Mouse (Mus musculus): ENCODE data around the gene Usp53.

The Usp53 gene

GRCm38 (mm10) chr3:122920572-122921435 is 63.5 kb downstream of the Usp53 start:
- no peak for TF ChIP-seq GATA4 (IDR thresholded peaks at IDR 0.05; ENCODE audit: insufficient replicate concordance, low read length)

DNA sequence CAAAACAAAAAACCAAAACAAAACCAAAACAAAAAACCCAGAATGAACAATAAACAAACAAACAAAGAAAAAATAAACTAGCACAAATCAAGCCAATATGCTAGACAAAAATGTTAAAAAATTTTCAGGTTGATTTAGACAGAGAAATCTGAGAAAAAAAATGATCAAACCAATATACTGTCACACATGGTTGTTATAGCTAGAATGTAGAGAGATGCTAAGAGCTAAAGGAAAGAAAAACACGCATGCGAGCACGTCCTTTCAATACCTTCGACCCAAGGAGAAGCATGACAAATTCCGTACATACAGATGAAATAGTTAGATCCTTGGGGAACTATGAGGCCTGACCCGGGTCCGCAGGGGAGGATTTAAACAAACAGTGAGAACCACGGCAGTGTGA is 65.0 kb downstream of the Usp53 start, which contains the start of gene Gm10959:
Gm10959 (minus strand) TSS at position 101 of the 400 bp plus-strand sequence.
- no peak for TF ChIP-seq GATA4 (IDR thresholded peaks at IDR 0.05; ENCODE audit: insufficient replicate concordance, low read length)

DNA sequence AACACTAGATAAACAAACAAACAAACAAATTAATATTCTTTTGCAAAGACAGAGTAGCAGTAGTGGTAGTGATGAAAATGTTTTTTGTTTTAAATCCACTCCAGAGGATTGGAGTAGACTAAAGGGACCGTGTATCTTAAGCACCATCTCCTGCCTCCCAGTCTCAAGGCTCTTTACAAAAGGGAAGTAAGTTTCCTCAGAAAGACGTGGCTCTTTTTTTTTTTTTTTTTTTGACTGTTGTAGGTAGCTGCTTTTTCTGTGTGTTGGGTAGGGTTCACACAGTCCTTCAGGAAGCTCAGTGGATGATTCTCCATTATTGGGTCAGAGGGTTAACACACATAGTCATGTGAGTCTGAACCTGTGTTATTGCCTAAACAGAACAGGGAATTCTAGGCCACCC is 65.6 kb downstream of the Usp53 start:
- TF ChIP-seq GATA4 (IDR thresholded peaks at IDR 0.05; ENCODE audit: insufficient replicate concordance, low read length): no peak

DNA sequence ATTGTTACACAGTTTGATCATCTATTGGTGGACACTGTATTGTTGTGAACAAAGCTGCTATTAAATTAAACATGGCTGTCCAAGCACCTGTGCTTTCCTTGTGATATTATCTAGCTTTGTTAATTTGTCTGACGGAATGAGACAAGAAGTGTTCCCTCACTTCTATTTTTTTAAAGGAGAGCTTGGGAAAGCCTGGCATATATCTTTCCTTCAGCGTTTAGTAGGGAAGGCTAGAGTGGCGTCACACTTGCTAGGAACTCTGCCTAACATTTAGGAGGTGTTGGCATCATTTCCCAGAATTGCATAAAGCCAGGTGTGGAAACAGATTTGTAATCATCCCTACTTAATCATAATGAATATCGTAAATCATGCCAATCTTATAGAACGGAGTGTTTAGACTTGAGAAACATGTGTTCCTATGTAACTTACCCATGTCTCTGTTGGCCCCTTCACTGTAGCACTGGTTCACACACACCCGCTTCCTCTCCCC is 68.1 kb downstream of the Usp53 start:
- TF ChIP-seq GATA4 (IDR thresholded peaks at IDR 0.05; ENCODE audit: insufficient replicate concordance, low read length): no peak

DNA sequence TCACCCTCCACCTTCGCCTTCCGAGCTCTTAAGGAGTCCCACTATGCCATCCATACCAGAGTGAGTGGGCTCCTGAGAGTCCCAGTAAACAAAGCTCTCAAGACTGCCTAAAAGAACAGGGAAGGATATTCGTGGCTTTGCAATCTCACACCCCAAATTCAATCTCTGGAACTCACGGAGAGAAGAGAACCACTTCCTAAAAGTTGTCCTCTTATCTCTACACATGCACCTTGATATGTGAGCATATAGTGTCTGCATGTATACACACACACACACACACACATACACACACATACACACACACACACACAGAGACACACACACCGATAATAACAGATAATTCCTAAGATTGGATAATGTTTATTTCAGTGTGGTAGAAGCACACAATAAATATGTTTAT is 68.8 kb downstream of the Usp53 start:
- TF ChIP-seq GATA4 (IDR thresholded peaks at IDR 0.05; ENCODE audit: insufficient replicate concordance, low read length): no peak

- no peak for TF ChIP-seq GATA4 (IDR thresholded peaks at IDR 0.05; ENCODE audit: insufficient replicate concordance, low read length)
Observed at GRCm38 (mm10) chr3:122907841-122908240, 76.5 kb downstream of the Usp53 start.

GRCm38 (mm10) chr3:122903746-122904433 is 80.4 kb downstream of the Usp53 start:
- TF ChIP-seq GATA4 (IDR thresholded peaks at IDR 0.05; ENCODE audit: insufficient replicate concordance, low read length): no peak

- no peak for TF ChIP-seq GATA4 (IDR thresholded peaks at IDR 0.05; ENCODE audit: insufficient replicate concordance, low read length)
Observed at GRCm38 (mm10) chr3:122898254-122898653, 86.1 kb downstream of the Usp53 start.

DNA sequence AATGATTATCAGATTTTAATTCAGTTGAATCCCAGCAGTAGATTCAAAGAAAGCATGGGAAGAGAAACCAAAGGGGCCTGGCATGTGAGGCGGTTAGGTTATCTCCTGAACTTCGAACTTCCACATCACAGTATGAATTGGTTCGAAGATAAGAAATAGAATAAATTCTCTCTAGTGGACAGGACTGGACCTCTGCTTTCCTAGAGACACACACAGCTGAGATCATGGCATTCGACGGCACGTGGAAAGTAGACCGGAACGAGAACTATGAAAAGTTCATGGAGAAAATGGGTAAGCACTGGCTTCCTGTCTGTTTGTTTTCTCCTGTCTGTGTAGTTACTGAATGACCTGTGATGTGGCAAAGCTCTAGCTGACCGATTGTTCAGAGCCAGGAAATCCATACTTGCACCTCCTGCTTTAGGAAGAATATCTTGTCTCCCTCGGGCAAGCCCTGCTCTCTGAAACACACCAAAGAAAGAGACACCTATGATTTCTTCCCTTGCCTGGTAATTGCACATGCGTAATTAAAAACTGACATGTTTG is 89.0 kb downstream of the Usp53 start:
- peak; percentile 87; the same call in 1 of the 2 replicates for TF ChIP-seq GATA4 (IDR thresholded peaks at IDR 0.05; ENCODE audit: insufficient replicate concordance, low read length)

DNA sequence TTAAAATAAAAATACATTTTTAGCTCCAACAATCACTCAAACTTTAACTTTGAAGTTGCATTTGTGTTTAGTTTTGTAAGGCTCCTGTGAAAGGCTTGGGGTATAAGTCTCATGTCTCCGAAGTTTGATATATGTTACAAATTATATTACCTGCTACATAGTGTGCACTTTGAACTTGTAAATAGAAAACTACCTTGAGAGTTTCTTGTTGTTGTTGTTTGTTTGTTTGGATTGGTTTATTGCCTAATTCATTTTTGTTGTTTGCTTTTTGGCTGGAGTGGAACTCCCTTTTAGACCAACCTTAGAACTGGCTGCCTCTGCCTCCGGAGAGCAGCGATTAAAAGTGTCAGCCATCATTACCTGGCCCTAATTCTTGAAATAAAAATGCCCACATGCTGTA is 89.5 kb downstream of the Usp53 start, which contains the start of gene Fabp2:
Fabp2 (plus strand) TSS at position 301 of the 400 bp plus-strand sequence.
- TF ChIP-seq GATA4 (IDR thresholded peaks at IDR 0.05; ENCODE audit: insufficient replicate concordance, low read length): no peak

DNA sequence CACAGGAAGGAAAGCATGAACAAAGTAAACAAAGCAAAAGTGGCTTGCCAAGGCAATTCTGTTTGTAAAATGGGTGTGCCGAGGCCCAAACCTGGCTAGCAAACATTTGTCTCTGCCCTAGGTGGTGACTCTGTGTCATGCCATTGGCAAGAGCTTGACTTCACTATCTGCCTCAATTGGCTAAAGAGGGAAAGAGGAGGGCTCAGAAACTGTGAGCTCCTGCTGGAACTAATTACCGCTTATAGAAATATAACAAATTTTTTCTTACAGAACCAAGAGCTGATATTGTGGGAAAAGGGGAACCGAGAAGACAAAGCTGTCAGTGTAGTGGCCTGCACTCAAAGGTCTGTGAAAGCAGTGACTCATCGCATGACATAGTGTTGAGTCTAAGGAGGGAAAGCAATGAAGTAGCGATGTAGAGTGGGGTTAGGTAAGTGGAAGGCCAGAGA is 95.9 kb downstream of the Usp53 start:
- no peak for TF ChIP-seq GATA4 (IDR thresholded peaks at IDR 0.05; ENCODE audit: insufficient replicate concordance, low read length)

- peak; percentile 69; the same call in 1 of the 2 replicates for TF ChIP-seq GATA4 (IDR thresholded peaks at IDR 0.05; ENCODE audit: insufficient replicate concordance, low read length)
Observed at GRCm38 (mm10) chr3:122887505-122888301, 96.6 kb downstream of the Usp53 start.
